8 mouse cellular contexts compared by ENCODE assay signal in genomic region chr11:67526621-67527545, GRCm38 (mm10).
A peak's percentile ranks its signal among the peaks of the same experiment; 100 is the strongest.
DNase-seq lines count a peak whose midpoint lies in the region; ATAC-seq and TF ChIP-seq lines count a peak whose summit lies in the region.

No protein-coding gene starts in this region.

- no peak overlapping the region for H3K9ac ChIP-seq in neural tube, embryonic 11.5 days (ENCODE audit: low read length)
- H3K9ac ChIP-seq in neural tube, embryonic 15.5 days (replicated peaks) = no peak overlapping the region
- H3K9ac ChIP-seq in heart, embryonic 14.5 days (ENCODE audit: low read length) = no peak overlapping the region

- 0 out of 2 replicates have a peak, but pooled peaks cover 6% of the 10 kb centered on the region for H3K79me2 ChIP-seq in macrophage (ENCODE audit: inconsistent target)

- no peaks in the 10 kb centered on the region for H3K4me1 ChIP-seq in neural tube, embryonic 11.5 days (ENCODE audit: control insufficient read depth, insufficient read depth, low read length)
- peaks cover 21% of the 10 kb centered on the region; the same call in 1 of the 2 replicates for H3K4me1 ChIP-seq in neural tube, embryonic 15.5 days
- peaks cover 20 to 38% of the 10 kb centered on the region in 2 experiments for H3K4me1 ChIP-seq in heart, embryonic 14.5 days (ENCODE audit: control insufficient read depth in 2 of 2, insufficient read depth in 2 of 2, low read length in 2 of 2)

- H3K4me2 ChIP-seq in neural tube, embryonic 11.5 days (ENCODE audit: low read depth) = no peak overlapping the region
- H3K4me2 ChIP-seq in neural tube, embryonic 15.5 days = no peak overlapping the region
- H3K4me2 ChIP-seq in heart, embryonic 14.5 days (ENCODE audit: low read length) = no peak overlapping the region

- no peak overlapping the region for H3K27ac ChIP-seq in neural tube, embryonic 11.5 days (ENCODE audit: low read depth, low read length)
- H3K27ac ChIP-seq in neural tube, embryonic 15.5 days (replicated peaks) = no peak overlapping the region
- peak overlapping the region; percentile 12 to 37; a peak in 2 of 4 replicates for H3K27ac ChIP-seq in heart, embryonic 14.5 days (replicated peaks in 1 of 2; ENCODE audit: control insufficient read depth in 1 of 2, insufficient read depth in 1 of 2, low read depth in 2 of 2, low read length in 2 of 2)
- peak overlapping the region; percentile 96 for H3K27ac ChIP-seq in macrophage

- no peaks in the 10 kb centered on the region for H3K9me3 ChIP-seq in neural tube, embryonic 11.5 days (ENCODE audit: control insufficient read depth, low read length)
- no peaks in the 10 kb centered on the region for H3K9me3 ChIP-seq in neural tube, embryonic 15.5 days (replicated peaks)
- H3K9me3 ChIP-seq in heart, embryonic 14.5 days (ENCODE audit: control insufficient read depth, low read length) = no peaks in the 10 kb centered on the region

- 74% methylated on average over 12 of the region's 12 CpGs for WGBS in neural tube, embryonic 11.5 days
- WGBS in neural tube, embryonic 15.5 days = 77% methylated on average over 12 of the region's 12 CpGs
- whole genome bisulfite sequencing in heart, embryonic 14.5 days = 70% methylated on average over 12 of the region's 12 CpGs
- WGBS in macrophage (ENCODE audit: missing documents) = 46% methylated on average over 12 of the region's 12 CpGs

- peak; percentile 36 for DNase-seq in neural tube, embryonic 11.5 days (ENCODE audit: low spot score)
- peak; percentile 39 for DNase-seq in brain, embryonic 14.5 days (ENCODE audit: low read depth)
- DNase-seq in kidney, postnatal 4 days = peak; percentile 70 to 81
- DNase-seq in testis, postnatal 10 days (ENCODE audit: low spot score) = peak; percentile 58
- no peak for DNase-seq in cerebellum, adult 11 months

- H3K36me3 ChIP-seq in neural tube, embryonic 11.5 days (ENCODE audit: control insufficient read depth, insufficient read depth, low read length) = no peaks in the 10 kb centered on the region
- no peaks in the 10 kb centered on the region for H3K36me3 ChIP-seq in neural tube, embryonic 15.5 days
- no peaks in the 10 kb centered on the region for H3K36me3 ChIP-seq in heart, embryonic 14.5 days (ENCODE audit: control insufficient read depth, insufficient read depth, low read length)
- no peaks in the 10 kb centered on the region for H3K36me3 ChIP-seq in macrophage (ENCODE audit: inconsistent target)

- H3K4me3 ChIP-seq in neural tube, embryonic 11.5 days (ENCODE audit: low read depth, low read length) = no peak overlapping the region
- no peak overlapping the region for H3K4me3 ChIP-seq in neural tube, embryonic 15.5 days (replicated peaks)
- H3K4me3 ChIP-seq in heart, embryonic 14.5 days (ENCODE audit: control insufficient read depth in 1 of 2, insufficient read depth in 1 of 2, low read depth in 1 of 2, low read length in 2 of 2) = no peak overlapping the region
- H3K4me3 ChIP-seq in macrophage (ENCODE audit: inconsistent target) = no peak overlapping the region

- ATAC-seq in neural tube, embryonic 11.5 days (ENCODE audit: insufficient read depth, low FRiP score, low TSS enrichment) = no peak
- ATAC-seq in neural tube, embryonic 15.5 days (ENCODE audit: low FRiP score) = no peak
- ATAC-seq in heart, embryonic 14.5 days (ENCODE audit: insufficient number of reproducible peaks, insufficient read depth, low FRiP score, low read depth) = no peak

- TF ChIP-seq POLR2A in brain, embryonic 14.5 days (IDR thresholded peaks at IDR 0.05; ENCODE audit: borderline replicate concordance, extremely low read depth, insufficient read depth, insufficient read length, poor library complexity, severe bottlenecking) = no peak

- no peaks in the 10 kb centered on the region for H3K27me3 ChIP-seq in neural tube, embryonic 11.5 days (ENCODE audit: control insufficient read depth, insufficient read depth, low read length)
- no peaks in the 10 kb centered on the region for H3K27me3 ChIP-seq in neural tube, embryonic 15.5 days (replicated peaks)
- H3K27me3 ChIP-seq in heart, embryonic 14.5 days (ENCODE audit: control insufficient read depth, insufficient read depth, low read length) = no peaks in the 10 kb centered on the region

- TF ChIP-seq CTCF in brain, embryonic 14.5 days (IDR thresholded peaks at IDR 0.05; ENCODE audit: borderline replicate concordance, extremely low read depth, insufficient read depth, insufficient read length) = no peak

Comparison
In these comparisons a context has a peak if more than half of its experiments do, and no peak if none do; other contexts are left out.
1. H3K27ac ChIP-seq: peak in heart, embryonic 14.5 days (2 of 2) and macrophage (single experiment); none in neural tube, embryonic 11.5 days (single experiment) and neural tube, embryonic 15.5 days (single experiment).